24 mouse cellular contexts compared by ENCODE assay signal in genomic region chr13:11964391-11964790, GRCm38 (mm10).
DNase-seq lines count a peak whose midpoint lies in the region; TF ChIP-seq lines count a peak whose summit lies in the region.
"Had no signal": no experiment of that assay in that cellular context is flagged by ENCODE, and none has a peak within 500 bp of the region (broad histone marks: within the 10 kb centered on the region; RNA-seq: fewer than 3 reads in every experiment).

No protein-coding gene starts in this region.

- peak; percentile 7 for DNase-seq in adrenal gland, postnatal 14 days
- no peak for DNase-seq in adrenal gland, adult 18-20 months (ENCODE audit: low spot score in 2 of 2)
- peak; percentile 38 for DNase-seq in heart, embryonic 10.5 days (ENCODE audit: low spot score)
- DNase-seq in heart, postnatal 4 days, result no peak
- peak; percentile 12 for DNase-seq in lung, postnatal 10 days
- DNase-seq in lung, adult 2 months, result no peak
- peak; percentile 24 for DNase-seq in MN1 (ENCODE audit: low spot score)
- DNase-seq: adrenal gland, postnatal 10 days; cerebellum, adult 11-12 months; heart, adult 2 months; kidney, adult 2 months; kidney, postnatal 36 days; liver, postnatal 0 days; lung, postnatal 4 days; right cerebral cortex, postnatal 14 days had no signal

- H3K36me3 ChIP-seq in heart, embryonic 10.5 days, result no peaks in the 10 kb centered on the region
- H3K36me3 ChIP-seq: heart, embryonic 13.5 days; hindbrain, embryonic 10.5 days; intestine, embryonic 15.5 days; liver, embryonic 12.5 days; midbrain, embryonic 15.5 days had no signal

- H3K4me1 ChIP-seq in heart, embryonic 10.5 days, result peaks cover 46% of the 10 kb centered on the region
- H3K4me1 ChIP-seq in lung, adult 2 months (ENCODE audit: control insufficient read depth, insufficient read depth, low read length), result no peaks in the 10 kb centered on the region
- H3K4me1 ChIP-seq: hindbrain, embryonic 10.5 days; intestine, embryonic 15.5 days; liver, embryonic 12.5 days; midbrain, embryonic 15.5 days had no signal

- H3K4me3 ChIP-seq in heart, embryonic 10.5 days, result no peak overlapping the region
- H3K4me3 ChIP-seq in lung, adult 2 months (replicated peaks; ENCODE audit: extremely low read depth, low read depth, low read length), result no peak overlapping the region
- H3K4me3 ChIP-seq: heart, adult 2 months; heart, embryonic 13.5 days; hindbrain, embryonic 10.5 days; intestine, embryonic 15.5 days; layer of hippocampus, adult 2 months; left cerebral cortex, adult 2 months; liver, embryonic 12.5 days; megakaryocyte, embryonic 14.5 days; midbrain, embryonic 15.5 days had no signal

- H3K27ac ChIP-seq in heart, embryonic 10.5 days, result no peak overlapping the region
- H3K27ac ChIP-seq: heart, adult 2 months; hindbrain, embryonic 10.5 days; intestine, embryonic 15.5 days; layer of hippocampus, adult 2 months; left cerebral cortex, adult 2 months; liver, embryonic 12.5 days; midbrain, embryonic 15.5 days had no signal

- TF ChIP-seq POLR2A in lung, adult 2 months (IDR thresholded peaks at IDR 0.05; ENCODE audit: borderline replicate concordance, extremely low read depth, low read depth, low read length), result no peak

- no peak for TF ChIP-seq CTCF in lung, adult 2 months (IDR thresholded peaks at IDR 0.05; ENCODE audit: insufficient read depth, low read length)

- no peaks in the 10 kb centered on the region for H3K9me3 ChIP-seq in heart, embryonic 10.5 days
- H3K9me3 ChIP-seq: heart, embryonic 13.5 days; hindbrain, embryonic 10.5 days; intestine, embryonic 15.5 days; liver, embryonic 12.5 days; megakaryocyte, embryonic 14.5 days; midbrain, embryonic 15.5 days had no signal

- no peaks in the 10 kb centered on the region for H3K27me3 ChIP-seq in heart, embryonic 10.5 days (ENCODE audit: insufficient read depth, poor library complexity, severe bottlenecking)
- H3K27me3 ChIP-seq: CH12.LX; heart, embryonic 13.5 days; intestine, embryonic 15.5 days; liver, embryonic 12.5 days; midbrain, embryonic 15.5 days had no signal

Comparison
In these comparisons a context has a peak if more than half of its experiments do, and no peak if none do; other contexts are left out.
1. DNase-seq: peak in adrenal gland, postnatal 14 days (single experiment), heart, embryonic 10.5 days (single experiment), lung, postnatal 10 days (single experiment) and MN1 (single experiment); none in adrenal gland, adult 18-20 months (0 of 2), heart, postnatal 4 days (single experiment) and lung, adult 2 months (single experiment).